Mouse (Mus musculus) forebrain, embryonic 11.5 days (tissue): ENCODE results near the gene Zdhhc14. TPM values are rescaled to one million over a fixed set of nuclear protein-coding genes. Genes with fewer than 3 reads are reported as not detected.

ENCODE experiments used
- ATAC-seq: fragments of 200-750 bp; cut with Nextera tagmentation; replicated peaks from 2 replicates; pipeline ENCODE4 v1.8.0; 2017; ENCODE audit warnings: moderate TSS enrichment; ENCODE audit not compliant: low FRiP score
- DNase-seq: peaks from one replicate; pipeline ENCODE4 v3.0.0-alpha.2; 2017; ENCODE audit warnings: low spot score
- H3K27ac ChIP-seq: fragments of 300-500 bp; sonication (generic); 2 replicates; pipeline ENCODE4 v1.5.1; 2014; ENCODE audit warnings: low read depth, low read length
- H3K27me3 ChIP-seq: fragments of 300-500 bp; sonication (generic); 2 replicates; pipeline ENCODE4 v1.6.1; 2014; ENCODE audit warnings: mild to moderate bottlenecking, low read length, mixed read lengths; ENCODE audit not compliant: control insufficient read depth, insufficient read depth
- H3K36me3 ChIP-seq: fragments of 300-500 bp; sonication (generic); 2 replicates; pipeline ENCODE4 v1.6.1; 2014; ENCODE audit warnings: mild to moderate bottlenecking, low read length, moderate library complexity, mixed read lengths; ENCODE audit not compliant: control insufficient read depth, insufficient read depth
- H3K4me1 ChIP-seq: fragments of 300-500 bp; sonication (generic); replicated peaks from 2 replicates; pipeline ENCODE4 v1.6.1; 2014; ENCODE audit warnings: low read length, mixed read lengths; ENCODE audit not compliant: control insufficient read depth, insufficient read depth
- H3K4me2 ChIP-seq: fragments of 300-500 bp; sonication (generic); 2 replicates; pipeline ENCODE4 v1.6.1; 2014; ENCODE audit warnings: low read depth, mild to moderate bottlenecking, low read length, moderate library complexity, mixed read lengths; ENCODE audit not compliant: severe bottlenecking
- H3K4me3 ChIP-seq: fragments of 300-500 bp; sonication (generic); 2 replicates; pipeline ENCODE4 v1.5.1; 2014; ENCODE audit warnings: low read depth, low read length
- H3K9ac ChIP-seq: fragments of 300-500 bp; sonication (generic); 2 replicates; pipeline ENCODE4 v1.6.1; 2014; ENCODE audit warnings: low read length
- H3K9me3 ChIP-seq: fragments of 300-500 bp; sonication (generic); 2 replicates; pipeline ENCODE4 v1.6.1; 2016; ENCODE audit warnings: low read length, mixed read lengths; ENCODE audit not compliant: control insufficient read depth
- WGBS: fragments of 180-500 bp; shearing (Covaris S2); extraction: QIAGEN DNeasy Blood & Tissue Kit; methylation state at CpG from one replicate; pipeline ENCODE4 v1.1.7; 2014; 5-methylcytosine and 5-hydroxymethylcytosine counted together
- polyA plus RNA-seq: library from polyadenylated mRNA; unstranded; fragments of >200 nt; fragmentation: Nextera tagmentation; extraction: Ambion mirVana; gene quantifications from 2 replicates; pipeline ENCODE4 v1.2.1, GENCODE M21; 2014

Zdhhc14 gene
- polyA plus RNA-seq, 1 experiment from 2014 or later, result 2.3 TPM

GRCm38 (mm10) chr17:5713141-5713540, 220.8 kb downstream of the Zdhhc14 start:
- H3K4me2 ChIP-seq, result no peak overlapping the region
- no peak for ATAC-seq
- no peak overlapping the region for H3K9ac ChIP-seq
- no peaks in the 10 kb centered on the region for H3K36me3 ChIP-seq
- WGBS, result 27% methylated on average over 3 of the region's 3 CpGs
- no peak for DNase-seq
- peaks cover 2% of the 10 kb centered on the region; the same call in 1 of the 2 replicates for H3K27me3 ChIP-seq
- H3K27ac ChIP-seq, result no peak overlapping the region
- no peak overlapping the region for H3K4me3 ChIP-seq
- peaks cover 3% of the 10 kb centered on the region; the same call in 1 of the 2 replicates for H3K4me1 ChIP-seq
- no peaks in the 10 kb centered on the region for H3K9me3 ChIP-seq

GRCm38 (mm10) chr17:5716912-5717311, 224.6 kb downstream of the Zdhhc14 start:
- peaks cover 4% of the 10 kb centered on the region; the same call in 1 of the 2 replicates for H3K27me3 ChIP-seq
- 84% methylated on average over 4 of the region's 4 CpGs for WGBS

GRCm38 (mm10) chr17:5718768-5719387, 226.5 kb downstream of the Zdhhc14 start:
- Histone ChIP-seq H3K27me3 (peaks cover 4% of the 10 kb centered on the region; the same call in 1 of the 2 replicates), H3K4me1 (peaks cover 3% of the 10 kb centered on the region; the same call in 1 of the 2 replicates), H3K27ac (no peak overlapping the region), H3K4me2 (no peak overlapping the region), H3K9me3 (0 out of 2 replicates have a peak, but pooled peaks cover 5% of the 10 kb centered on the region), H3K36me3 (no peaks in the 10 kb centered on the region), H3K9ac (no peak overlapping the region), H3K4me3 (no peak overlapping the region)
- 42% methylated on average over 7 of the region's 7 CpGs for WGBS
- ATAC-seq (peak; percentile 56; the same call in 1 of the 2 replicates), DNase-seq (no peak)

More at GRCm38 (mm10) chr17:5716912-5717311, 224.6 kb downstream of the Zdhhc14 start:
- Histone ChIP-seq H3K4me2 (no peak overlapping the region), H3K9ac (no peak overlapping the region), H3K36me3 (no peaks in the 10 kb centered on the region), H3K4me1 (peaks cover 6% of the 10 kb centered on the region; the same call in 1 of the 2 replicates), H3K4me3 (no peak overlapping the region), H3K27ac (no peak overlapping the region), H3K9me3 (no peaks in the 10 kb centered on the region)
- ATAC-seq, result no peak
- no peak for DNase-seq

GRCm38 (mm10) chr17:5722802-5723201, 230.4 kb downstream of the Zdhhc14 start:
- no peak overlapping the region for H3K4me2 ChIP-seq
- 0 out of 2 replicates have a peak, but pooled peaks cover 5% of the 10 kb centered on the region for H3K9me3 ChIP-seq
- H3K27me3 ChIP-seq, result peaks cover 2% of the 10 kb centered on the region; the same call in 1 of the 2 replicates
- 93% methylated on average over 2 of the region's 2 CpGs for WGBS
- H3K27ac ChIP-seq, result no peak overlapping the region
- no peak overlapping the region for H3K9ac ChIP-seq
- H3K4me1 ChIP-seq, result peaks cover 3% of the 10 kb centered on the region; the same call in 1 of the 2 replicates
- no peak for ATAC-seq
- no peak for DNase-seq
- no peaks in the 10 kb centered on the region for H3K36me3 ChIP-seq
- no peak overlapping the region for H3K4me3 ChIP-seq

- Histone ChIP-seq H3K9me3 (0 out of 2 replicates have a peak, but pooled peaks cover 5% of the 10 kb centered on the region), H3K27me3 (peaks cover 2% of the 10 kb centered on the region; the same call in 1 of the 2 replicates), H3K36me3 (no peaks in the 10 kb centered on the region), H3K27ac (no peak overlapping the region), H3K4me1 (peaks cover 2% of the 10 kb centered on the region; the same call in 1 of the 2 replicates), H3K9ac (no peak overlapping the region), H3K4me3 (no peak overlapping the region), H3K4me2 (no peak overlapping the region)
- no peak for ATAC-seq
- 74% methylated on average over 10 of the region's 10 CpGs for WGBS
- no peak for DNase-seq
Measured at GRCm38 (mm10) chr17:5723601-5724189, 231.3 kb downstream of the Zdhhc14 start.

DNA sequence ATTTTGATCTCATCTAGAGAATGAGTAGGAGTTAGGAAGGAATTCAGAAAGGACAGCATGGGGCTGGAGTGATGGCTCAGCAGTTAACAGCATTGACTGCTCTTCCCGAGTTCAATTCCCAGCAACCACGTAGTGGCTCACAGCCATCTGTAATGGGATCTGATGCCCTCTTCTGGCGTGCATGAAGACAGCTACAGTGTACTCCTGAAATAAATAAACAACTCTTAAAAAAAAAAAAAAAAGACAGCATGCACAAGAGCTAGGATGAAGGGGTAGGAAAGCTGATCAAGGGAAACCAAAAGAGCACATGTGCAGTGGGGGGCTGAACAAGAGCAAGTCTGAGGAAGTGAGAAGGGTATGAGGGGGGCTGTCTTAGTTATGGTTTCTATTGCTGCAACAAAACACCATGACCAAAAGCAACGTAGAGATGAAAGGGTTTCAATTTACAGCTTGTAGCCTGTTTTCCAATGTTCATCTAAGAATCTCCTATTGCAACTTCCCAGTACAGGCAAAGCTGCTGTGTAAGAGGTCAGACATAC, 237.3 kb downstream of the Zdhhc14 start:
- Histone ChIP-seq H3K4me2 (no peak overlapping the region), H3K4me1 (no peaks in the 10 kb centered on the region), H3K27ac (no peak overlapping the region), H3K27me3 (no peaks in the 10 kb centered on the region), H3K4me3 (no peak overlapping the region), H3K9ac (no peak overlapping the region), H3K36me3 (no peaks in the 10 kb centered on the region), H3K9me3 (no peaks in the 10 kb centered on the region)
- DNase-seq, result no peak
- WGBS, result 51% methylated on average over 4 of the region's 4 CpGs
- no peak for ATAC-seq

- H3K36me3 ChIP-seq, result no peaks in the 10 kb centered on the region
- H3K4me2 ChIP-seq, result no peak overlapping the region
- ATAC-seq (no peak), DNase-seq (no peak)
- H3K4me3 ChIP-seq, result no peak overlapping the region
- H3K27ac ChIP-seq, result no peak overlapping the region
- WGBS, result 90% methylated on average over 5 of the region's 5 CpGs
- H3K9me3 ChIP-seq, result no peaks in the 10 kb centered on the region
- no peaks in the 10 kb centered on the region for H3K27me3 ChIP-seq
- H3K9ac ChIP-seq, result no peak overlapping the region
- no peaks in the 10 kb centered on the region for H3K4me1 ChIP-seq
Measured at GRCm38 (mm10) chr17:5730538-5730937, 238.2 kb downstream of the Zdhhc14 start.

GRCm38 (mm10) chr17:5733400-5733799, 241.0 kb downstream of the Zdhhc14 start:
- no peaks in the 10 kb centered on the region for H3K9me3 ChIP-seq

More at GRCm38 (mm10) chr17:5733400-5733799, 241.0 kb downstream of the Zdhhc14 start:
- H3K27me3 ChIP-seq, result no peaks in the 10 kb centered on the region
- no peak for DNase-seq
- H3K27ac ChIP-seq, result no peak overlapping the region
- no peak overlapping the region for H3K4me3 ChIP-seq
- H3K36me3 ChIP-seq, result no peaks in the 10 kb centered on the region
- no peak overlapping the region for H3K4me2 ChIP-seq
- no peaks in the 10 kb centered on the region for H3K4me1 ChIP-seq
- no peak overlapping the region for H3K9ac ChIP-seq
- WGBS, result 35% methylated on average over 7 of the region's 7 CpGs
- no peak for ATAC-seq
